Mouse (Mus musculus) liver, embryonic 14.5 days (tissue): ENCODE results near the gene Capns1.

ENCODE experiments used
- CTCF ChIP-seq: IDR thresholded peaks from 2 replicates; pipeline ENCODE4 v1.5.1; 2016; ENCODE audit warnings: antibody characterized with exemption, low read depth, control low read depth
- EP300 ChIP-seq: IDR thresholded peaks from 2 replicates; pipeline ENCODE4 v1.6.1; 2016; ENCODE audit warnings: antibody characterized with exemption, low read depth

- TF ChIP-seq EP300 (no peak), CTCF (no peak)
Observed at GRCm38 (mm10) chr7:30183879-30184289, 14.7 kb downstream of the Capns1 start, which contains the start of gene Cox7a1.
